Mouse (Mus musculus): ENCODE results near the gene Spns3.

DNA sequence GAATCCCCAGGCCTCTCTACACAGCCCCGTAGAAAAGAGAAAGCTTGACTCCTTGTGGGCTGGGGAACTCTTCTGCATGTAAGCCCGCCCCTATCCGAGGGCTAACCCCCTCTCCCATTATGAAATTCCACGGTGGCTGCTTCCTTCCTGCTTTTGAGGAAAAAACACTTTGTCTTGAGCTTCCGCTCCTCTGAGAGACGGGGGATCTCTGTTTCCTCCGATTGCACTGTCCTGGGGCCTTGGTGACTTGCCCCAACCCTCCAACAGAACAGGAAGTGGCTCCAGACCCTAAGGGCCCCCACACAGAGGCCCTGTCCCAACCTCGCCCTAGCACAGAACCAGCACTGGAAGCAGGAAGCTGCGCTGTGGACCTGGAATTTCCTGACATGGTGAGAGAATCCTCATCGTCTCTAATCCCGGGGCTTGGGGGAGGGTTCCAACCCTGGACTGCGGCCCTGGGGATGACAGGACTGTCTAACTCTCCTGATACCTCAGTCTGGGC lies 92.3 kb downstream of the Spns3 start:
- TF ChIP-seq POLR2A (IDR thresholded peaks at IDR 0.05; ENCODE audit: borderline replicate concordance, low read depth, low read length) (no peak), CTCF (IDR thresholded peaks at IDR 0.05; ENCODE audit: low read depth, low read length) (no peak)

Measured in bone marrow macrophage, adult 2 months (primary cell).